Mouse (Mus musculus) cerebral cortex, adult 2 months (tissue): Measurements from ENCODE around the gene Cntrob.

ENCODE experiments used
- WGBS: fragments of 180-500 bp; shearing (Covaris S2); methylation state at CpG from one replicate; pipeline ENCODE4 v1.1.7; 2018; 5-methylcytosine and 5-hydroxymethylcytosine counted together

Cntrob gene

DNA sequence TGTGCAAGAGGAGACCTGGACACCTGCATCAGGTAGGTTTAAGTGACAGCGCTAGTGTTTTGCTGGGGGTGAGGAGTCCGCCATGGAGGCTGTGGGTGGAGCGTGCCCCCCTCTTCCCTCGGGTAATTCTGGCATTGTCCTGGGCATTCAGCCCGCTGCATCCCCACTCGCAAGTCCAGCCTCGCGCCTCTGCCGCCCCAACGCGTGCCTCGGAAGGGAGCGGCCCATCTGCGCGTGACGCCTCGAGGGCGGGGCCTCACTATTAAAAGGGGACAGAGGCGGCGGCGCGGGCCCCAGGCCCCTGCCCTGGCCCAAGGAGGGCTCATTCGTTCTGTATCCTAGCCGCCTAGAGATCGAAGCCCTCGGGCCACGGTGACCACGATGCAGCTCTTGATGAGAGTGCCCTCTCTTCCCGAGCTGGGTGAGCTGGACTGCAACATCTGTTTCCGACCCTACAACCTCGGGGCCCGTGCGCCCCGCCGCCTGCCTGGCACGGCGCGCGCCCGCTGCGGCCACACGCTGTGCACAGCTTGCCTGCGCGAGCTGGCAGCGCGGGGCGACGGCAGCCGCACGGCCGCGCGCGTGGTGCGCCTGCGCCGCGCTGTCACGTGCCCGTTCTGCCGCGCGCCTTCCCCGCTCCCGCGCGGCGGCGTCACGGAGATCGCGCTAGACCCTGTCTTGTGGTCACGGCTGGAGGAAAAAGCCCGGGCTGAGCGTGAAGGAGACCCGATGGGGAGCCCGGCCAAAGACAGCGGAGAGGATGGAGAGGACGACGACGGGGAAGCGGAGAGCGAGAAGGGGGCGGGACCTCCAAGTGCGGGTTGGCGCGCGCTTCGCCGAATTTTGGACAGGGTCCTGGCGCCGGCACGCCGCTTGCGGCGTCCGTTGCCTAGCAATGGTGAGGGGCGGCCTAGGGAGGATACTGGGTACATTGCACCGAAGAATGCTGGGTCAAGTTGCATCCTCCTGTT is 16.9 kb upstream of the Cntrob start, which contains the start of gene Rnf227:
TSS of gene Rnf227 (plus strand) at position 301 of the 971 bp plus-strand sequence.
- WGBS: under 1% methylated on average over 99 of the region's 99 CpGs

DNA sequence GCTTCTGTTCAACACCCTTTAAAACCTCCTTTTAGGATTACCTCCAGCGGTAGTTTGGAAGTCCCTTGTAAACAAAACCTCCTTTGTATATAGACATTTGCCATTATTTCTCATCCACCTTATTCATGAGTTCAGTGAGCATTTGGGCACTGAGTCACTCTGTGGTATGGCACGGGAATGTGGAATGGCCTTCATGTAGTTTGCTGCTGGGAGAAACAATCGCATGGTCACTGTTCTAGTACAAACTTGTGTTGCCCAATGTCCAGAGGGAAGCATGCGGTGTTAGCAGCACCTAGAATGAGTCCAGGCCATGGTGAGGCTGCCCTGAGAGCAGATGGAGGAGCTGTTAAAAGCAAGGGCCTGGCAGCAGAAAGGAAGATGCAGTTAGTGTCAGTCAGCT is 11.2 kb upstream of the Cntrob start:
- WGBS: 61% methylated on average over 4 of the region's 4 CpGs

DNA sequence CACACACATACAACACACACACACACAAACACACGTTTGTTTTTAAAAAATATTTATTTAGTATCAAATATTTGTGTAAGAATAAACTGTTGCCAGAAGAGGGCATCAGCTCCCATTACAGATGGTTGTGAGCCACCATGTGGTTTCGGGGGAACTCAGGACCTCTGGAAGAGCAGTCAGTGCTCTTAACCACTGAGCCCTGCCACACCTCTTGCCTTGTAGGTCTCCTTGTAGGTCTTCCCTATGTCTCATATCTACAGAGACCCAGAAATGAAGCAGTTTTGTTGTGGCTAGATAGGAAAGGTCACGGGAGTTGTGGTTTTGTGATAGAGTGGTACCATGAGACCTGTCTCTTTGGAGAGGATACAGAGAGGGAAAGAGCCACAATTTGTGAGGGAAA is 10.3 kb upstream of the Cntrob start:
- 51% methylated on average over 3 of the region's 3 CpGs for WGBS

DNA sequence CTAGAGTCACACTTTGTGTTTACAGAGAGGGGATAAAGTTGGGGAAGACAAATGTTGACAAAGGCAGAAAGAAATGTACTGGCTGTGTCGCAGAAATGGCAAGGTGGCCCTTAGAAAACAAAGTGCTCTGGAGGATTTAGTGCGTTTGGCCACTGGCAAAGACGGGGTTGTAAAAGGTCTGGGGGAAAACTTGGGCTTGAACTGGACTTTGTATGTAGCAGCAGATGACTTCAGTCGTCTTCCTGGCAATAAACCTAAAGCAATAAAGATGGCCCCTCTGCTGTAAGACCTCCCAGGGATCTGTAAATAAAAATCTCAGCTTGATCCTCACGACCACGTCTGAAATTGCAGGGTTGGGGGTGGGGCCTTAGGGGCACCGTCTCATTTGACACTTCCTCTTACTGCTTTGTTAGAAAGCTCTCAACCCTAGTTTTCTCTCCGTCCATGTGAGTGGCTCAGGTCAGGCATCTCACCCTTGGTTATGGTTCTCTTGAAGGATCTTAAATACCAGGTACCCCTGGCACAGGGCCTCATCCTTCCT is 9.2 kb upstream of the Cntrob start:
- 59% methylated on average over 8 of the region's 8 CpGs for WGBS

DNA sequence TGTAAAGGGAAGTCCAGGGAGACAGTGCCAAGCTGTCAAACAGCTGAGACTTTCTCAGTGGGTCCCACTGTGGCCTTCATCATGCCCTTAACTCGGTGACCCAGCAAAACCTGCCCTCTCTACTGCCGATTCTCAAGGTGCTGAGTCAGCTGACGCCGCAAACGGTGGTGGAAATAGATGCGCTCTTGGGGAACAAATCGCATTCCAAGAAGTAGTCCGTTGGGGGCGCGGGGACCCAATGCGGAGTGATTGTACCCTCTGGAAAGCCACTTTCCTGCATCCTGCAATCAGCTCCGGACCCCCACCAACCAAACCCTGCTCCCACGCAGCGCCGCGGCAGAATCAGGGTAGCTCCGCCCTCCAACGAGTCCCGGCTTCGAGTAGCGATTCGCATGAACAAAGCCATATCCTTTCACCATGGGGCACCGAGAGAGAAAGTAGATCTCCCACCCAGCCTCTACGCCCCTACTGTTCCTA is 8.4 kb upstream of the Cntrob start:
- under 1% methylated on average over 24 of the region's 24 CpGs for WGBS

DNA sequence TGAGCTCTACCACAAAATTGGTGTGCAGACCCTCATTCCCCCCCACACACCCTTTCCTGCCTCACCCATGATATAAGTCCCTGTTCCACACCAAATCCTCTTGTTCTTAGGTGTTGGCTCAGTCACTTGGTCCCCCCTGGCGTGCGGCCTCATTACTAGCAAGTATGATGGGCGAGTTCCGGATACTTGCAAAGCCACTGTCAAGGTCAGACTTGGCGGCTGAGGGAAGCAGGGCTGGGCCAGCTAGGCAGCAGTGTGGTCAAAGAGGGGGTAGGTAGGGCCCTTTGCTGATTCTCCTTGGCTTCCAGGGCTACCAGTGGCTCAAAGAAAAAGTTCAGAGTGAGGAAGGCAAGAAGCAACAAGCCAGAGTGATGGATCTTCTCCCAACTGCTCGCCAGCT is 7.6 kb upstream of the Cntrob start:
- 96% methylated on average over 6 of the region's 6 CpGs for WGBS

DNA sequence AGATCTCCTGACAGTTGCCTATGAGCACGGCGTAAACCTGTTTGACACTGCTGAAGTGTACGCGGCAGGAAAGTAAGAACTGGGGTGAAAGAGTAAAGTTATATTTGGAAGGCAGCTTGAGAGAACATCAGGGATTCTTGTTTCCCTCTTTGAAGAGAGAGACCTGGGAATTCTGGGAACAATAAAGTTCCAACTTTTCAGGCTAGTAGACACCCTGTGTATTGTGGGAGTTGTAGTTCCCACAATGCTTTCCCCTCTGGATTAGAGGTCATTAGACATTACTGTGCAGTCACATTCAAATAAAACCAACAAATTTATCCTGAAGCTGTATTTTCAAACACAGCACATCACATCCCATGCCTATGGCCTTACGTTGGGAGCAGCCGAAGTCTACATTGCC is 4.9 kb upstream of the Cntrob start:
- WGBS: 90% methylated on average over 6 of the region's 6 CpGs

DNA sequence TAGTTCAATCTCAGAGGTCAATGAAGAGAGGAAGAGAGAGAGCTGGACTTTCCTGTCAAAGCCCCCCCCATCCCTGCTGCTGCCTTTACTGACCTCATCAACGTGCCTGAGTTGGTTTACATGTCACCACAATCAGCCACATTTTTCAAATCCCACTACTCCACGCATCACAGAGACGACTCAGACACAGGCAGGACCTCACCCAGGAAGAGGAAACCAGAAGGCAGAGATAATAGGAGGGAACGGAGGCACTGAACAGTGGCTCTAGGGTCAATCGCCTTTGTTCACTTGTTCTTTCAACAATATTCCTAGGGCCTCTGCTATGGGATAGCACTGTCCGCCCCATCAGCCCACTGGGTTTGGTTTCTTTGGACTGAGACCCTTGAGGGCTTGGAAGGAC is 4.1 kb upstream of the Cntrob start:
- WGBS: 70% methylated on average over 6 of the region's 6 CpGs

DNA sequence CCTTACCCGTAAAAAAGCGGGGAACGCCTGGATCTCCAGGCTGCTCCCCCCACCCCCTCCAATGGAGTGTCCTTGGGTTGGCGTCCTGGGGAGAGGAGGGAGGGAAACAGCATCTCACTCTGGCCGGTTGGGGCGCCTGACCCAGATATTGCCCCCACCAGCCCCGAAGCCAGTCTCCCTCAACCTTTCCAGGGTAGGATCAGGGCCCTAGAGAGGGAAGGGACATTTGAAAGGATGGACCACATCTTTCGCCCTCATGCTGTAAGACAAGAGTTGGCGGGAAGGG is 3.5 kb upstream of the Cntrob start:
- WGBS: 36% methylated on average over 9 of the region's 9 CpGs

DNA sequence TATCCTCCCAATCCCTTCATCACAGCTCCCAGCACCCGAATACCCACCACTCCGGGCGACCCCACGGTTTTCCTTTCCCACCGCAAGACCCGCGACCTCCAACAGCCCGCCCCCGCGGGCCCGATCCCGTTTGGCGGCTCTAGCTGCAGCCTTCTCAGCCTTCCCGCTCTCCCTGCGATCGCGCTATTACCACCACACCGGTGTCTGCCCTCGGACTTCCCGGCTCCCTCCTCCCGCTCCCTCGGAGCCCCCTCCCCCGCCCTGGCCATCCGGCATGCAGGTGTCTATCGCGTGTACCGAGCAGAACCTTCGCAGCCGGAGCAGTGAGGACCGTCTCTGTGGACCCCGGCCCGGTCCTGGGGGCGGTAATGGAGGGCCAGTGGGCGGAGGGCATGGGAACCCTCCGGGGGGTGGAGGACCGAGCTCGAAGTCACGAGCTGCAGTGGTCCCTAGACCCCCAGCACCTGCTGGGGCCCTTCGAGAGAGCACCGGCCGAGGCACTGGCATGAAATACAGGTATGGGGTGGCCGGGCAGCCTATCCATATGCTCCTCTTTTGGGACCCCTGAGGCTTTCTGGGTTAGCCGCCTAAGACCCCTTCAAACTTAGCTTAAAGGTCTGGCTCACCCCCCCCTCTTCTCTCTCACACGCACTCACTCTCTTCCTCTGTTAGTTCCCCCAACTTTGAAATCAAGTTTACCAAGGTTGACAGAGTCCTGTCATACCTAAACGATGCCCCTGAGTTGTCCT is 3.0 kb upstream of the Cntrob start:
- WGBS: 2% methylated on average over 45 of the region's 45 CpGs

DNA sequence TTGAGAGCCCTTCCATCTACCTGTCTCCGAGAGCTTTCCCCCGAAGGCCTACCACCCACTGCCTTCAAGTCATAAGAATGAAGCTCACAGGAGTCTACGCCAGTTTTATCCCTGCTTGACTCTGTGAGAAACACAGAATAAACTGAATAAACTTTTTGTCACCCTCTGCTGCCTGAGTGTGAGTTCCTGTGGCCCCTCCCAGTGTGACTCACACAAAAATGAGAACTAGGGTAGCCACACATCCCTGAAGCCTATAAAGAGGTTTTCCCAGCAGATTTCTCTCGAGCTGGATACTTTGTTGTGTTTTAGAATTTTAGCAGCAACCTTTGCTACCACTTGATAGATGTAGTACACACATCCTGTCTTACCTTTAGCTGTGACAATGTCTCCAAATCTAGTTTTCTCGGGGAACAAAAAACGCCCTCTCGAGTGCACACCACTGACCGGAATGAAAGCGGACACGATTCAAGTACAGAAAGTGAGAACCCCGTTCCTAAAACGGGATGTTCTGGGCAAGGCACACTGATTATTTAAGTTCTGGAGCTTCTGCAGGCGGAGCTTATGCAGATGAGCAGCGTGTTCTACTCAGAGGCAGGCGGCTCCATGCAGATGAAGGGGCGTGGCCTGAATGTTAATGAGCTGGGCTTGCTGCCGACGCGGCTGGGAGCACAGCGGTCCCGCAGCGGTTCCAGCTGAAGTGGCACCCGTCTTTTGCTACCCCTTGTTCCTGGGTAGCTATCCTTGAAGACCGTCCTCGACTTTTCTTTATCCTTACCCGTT is 2.2 kb upstream of the Cntrob start, which contains the start of gene Kcnab3:
TSS of gene Kcnab3 (plus strand) at position 631 of the 780 bp plus-strand sequence.
- WGBS: 8% methylated on average over 26 of the region's 26 CpGs

DNA sequence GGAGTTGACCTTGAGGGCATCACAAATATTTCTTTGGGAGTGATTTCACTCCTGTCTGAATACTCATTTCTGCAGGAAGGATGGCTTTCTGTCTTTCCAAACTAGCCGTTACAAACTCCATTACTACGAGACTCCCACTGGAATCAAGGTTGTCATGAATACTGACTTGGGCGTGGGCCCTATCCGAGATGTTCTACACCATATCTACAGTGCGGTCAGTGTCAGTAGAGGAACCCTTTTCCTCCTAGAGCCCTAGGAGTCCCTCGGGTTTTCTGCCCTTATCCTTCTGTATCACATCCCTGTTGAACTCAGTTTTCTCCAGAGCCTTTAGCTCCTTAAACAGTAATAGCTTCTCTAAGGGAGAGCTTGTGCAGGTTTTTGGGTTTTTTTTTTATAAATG is 1.2 kb upstream of the Cntrob start:
- WGBS: 67% methylated on average over 6 of the region's 6 CpGs

DNA sequence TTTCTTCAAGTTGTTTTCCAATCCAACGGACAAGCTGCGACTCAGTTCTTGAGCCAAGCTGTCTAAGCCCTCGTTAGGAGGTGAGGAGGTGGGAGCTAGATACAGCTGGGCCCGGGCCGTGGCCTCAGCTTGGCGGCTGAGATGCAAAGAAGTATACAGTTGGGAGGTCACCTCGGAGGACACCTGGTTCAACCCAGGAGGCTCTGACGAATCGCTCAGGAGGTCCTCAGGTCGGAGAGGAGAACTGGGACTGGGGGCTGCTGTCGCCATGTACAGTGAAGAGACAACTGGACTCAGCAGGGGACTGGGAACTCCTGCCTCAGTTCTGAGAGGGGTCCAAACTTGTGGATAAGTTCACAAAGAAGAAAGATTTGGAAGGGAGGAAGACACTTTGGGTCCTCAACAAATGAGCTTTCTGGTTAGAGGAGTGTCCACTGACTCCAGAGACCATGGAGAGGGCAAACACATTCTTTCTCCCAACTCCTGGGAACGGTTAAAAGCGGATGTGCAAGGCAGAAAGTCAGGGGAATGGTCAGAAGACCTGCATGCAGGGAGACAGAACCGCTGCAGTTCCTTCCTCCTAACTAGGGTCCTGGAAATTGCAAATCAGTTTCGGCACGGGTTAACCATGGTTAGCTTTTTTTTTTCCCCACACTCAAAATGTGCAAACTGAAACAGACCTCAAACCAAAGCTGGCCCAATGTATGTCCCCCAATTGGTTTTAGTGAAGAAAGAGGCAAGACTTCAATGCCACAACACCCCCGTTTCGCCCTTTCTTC is 693 bp downstream of the Cntrob start:
- 13% methylated on average over 18 of the region's 18 CpGs for WGBS

DNA sequence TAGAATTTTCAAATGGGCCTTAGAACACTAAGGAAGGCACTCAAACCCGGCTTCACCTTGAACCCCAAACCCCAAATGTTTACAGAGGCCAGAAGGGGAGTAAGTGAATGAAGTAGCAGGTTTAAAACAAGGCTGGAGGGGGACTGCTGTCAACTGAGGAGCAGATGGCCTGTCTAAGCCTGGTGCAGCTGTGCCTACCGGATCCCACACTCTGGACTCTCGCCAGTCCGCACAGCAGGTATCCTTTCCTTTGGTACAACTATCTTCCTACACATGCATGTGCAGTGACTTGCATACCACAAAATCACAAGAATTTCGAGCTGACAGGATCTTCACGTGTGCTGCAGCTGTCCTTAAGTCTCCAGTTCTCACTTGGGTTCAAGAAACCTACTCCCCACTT is 1.6 kb downstream of the Cntrob start:
- 42% methylated on average over 6 of the region's 6 CpGs for whole genome bisulfite sequencing

DNA sequence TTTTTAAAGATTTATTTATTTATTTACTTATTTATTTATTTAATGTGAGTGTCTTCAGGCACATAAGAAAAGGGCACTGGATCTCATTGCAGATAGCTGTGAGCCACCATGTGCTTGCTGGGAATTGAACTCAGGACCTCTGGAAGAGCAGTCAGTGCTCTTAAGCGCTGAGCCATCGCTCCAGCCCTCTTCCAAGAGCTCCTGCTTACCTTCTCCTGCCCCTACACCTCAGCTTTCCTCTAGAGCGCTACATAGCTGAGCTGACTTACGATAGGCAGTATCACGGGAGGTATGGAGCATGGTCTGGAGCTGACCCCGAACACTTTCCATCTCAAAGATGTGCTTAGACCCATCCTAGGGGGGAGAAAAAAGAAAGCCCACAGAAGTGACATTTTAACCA is 2.0 kb downstream of the Cntrob start:
- WGBS: 97% methylated on average over 6 of the region's 6 CpGs

DNA sequence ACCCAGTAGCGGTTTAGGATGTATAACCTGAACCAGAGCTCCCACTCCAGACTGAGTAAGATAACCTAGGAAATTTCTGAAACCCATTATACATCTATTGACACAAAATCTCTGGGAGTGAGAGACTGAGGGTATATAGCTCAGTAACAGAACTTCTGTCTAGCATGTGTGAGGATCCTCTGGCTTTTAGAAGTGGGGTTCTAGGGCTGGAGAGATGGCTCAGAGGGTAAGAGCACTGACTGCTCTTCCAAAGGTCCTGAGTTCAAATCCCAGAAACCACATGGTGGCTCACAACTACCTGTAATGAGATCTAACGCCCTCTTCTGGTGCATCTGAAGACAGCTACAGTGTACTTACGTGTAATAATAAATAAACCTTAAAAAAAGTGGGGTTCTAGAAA is 5.6 kb downstream of the Cntrob start:
- WGBS: 91% methylated on average over 3 of the region's 3 CpGs

DNA sequence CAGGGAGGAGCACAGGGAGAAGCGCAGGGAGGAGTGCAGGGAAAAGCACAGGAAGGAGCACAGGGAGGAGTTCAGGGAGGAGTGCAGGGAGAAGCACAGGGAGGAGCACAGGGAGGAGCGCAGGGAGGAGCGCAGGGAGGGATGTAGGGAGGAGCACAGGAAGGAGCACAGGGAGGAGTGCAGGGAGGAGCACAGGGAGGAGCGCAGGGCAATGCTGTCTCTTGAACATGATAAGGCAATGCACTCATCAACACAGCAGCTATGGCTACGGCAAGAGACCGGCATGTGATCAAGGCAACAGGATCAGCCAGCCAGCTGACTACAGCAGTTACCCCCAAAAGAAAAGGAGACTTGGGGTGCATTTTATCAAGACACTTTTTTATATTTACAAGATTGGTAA is 7.2 kb downstream of the Cntrob start:
- over 99% methylated on average over 6 of the region's 6 CpGs for WGBS

DNA sequence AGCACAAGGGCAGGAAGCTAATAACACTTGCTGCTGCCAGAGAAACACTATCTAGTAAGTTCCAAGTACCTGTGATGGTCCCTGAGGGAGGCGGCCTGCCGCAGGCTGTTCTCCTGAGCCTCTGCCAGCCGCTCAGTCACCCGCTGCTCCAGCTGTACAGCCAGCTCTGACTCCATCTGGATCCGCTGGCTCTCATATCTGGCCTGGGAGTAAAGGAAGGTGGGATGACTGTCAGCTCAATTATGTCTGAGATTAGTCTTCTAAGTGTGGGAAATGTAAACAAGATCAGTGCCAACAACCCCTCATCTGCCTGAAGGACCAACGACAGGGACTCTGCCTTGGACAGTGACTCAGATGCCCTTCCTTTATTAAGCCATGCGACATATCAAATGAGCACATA is 12.3 kb downstream of the Cntrob start:
- WGBS: 88% methylated on average over 7 of the region's 7 CpGs

DNA sequence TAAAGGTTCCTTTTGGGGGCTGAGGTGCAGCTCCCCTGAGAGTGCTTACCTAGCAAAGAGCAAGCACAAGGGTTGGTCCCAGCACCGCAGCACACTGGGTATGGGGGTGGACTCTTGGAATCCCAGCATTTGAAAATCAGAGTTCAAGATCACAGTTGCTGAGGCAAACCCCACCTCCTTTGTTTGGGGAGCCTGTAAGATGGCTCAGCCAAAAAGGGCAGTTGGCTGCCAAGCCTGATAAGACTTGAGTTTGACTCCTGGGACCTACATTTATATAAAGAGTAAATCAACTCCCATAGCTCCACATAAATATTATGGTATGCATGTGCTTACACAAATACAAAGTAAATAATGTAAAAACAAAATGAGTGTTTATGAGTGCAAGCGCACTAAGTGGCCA is 17.5 kb downstream of the Cntrob start:
- WGBS: 93% methylated on average over 2 of the region's 2 CpGs

DNA sequence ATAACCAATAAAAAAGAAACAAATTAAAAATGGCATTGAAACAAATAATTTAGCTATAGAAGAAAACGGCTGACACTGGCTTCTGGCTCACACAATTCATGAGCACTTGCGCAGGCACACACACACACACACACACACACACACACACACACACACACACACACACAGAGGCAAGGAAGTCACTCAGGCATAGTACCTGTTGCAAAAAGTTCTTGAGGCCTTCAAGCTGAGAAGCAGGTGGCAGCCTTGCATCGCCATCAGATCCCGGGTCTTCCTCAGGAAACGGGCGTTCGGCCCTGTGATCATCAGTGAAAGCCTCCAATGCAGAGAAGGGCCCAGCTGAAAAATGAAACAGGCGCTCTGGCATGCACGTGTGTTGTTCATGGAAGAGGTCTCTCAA is 18.3 kb downstream of the Cntrob start:
- WGBS: 90% methylated on average over 9 of the region's 9 CpGs

DNA sequence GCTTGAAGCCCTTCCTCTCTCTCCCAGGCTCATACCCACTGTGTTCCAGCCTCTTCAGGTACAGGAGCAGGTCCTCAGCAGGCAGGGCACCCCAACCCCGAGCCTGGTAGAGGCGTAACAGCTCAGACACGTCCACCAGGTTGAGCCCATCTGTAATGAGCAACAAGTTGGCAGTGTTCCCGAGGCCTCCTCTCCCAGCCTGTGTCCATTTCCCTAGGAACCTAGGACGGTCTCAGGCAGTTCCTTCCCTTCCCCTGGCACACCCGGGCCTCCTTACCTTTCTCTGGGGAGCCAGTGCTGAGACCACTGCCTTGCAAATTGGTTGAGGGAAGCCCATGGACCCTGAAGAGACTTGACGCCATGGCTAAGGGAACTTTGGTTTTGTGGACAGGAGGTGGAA is 20.8 kb downstream of the Cntrob start:
- WGBS: 78% methylated on average over 7 of the region's 7 CpGs
